Mouse (Mus musculus) Patski (cell line): ENCODE data around the gene Padi4. TPM values are rescaled to one million over a fixed set of nuclear protein-coding genes. Genes with fewer than 3 reads are reported as not detected.

Experiments
- ATAC-seq: fragments of 100-300 bp; one replicate; pipeline ENCODE4 v1.8.0; 2021
- CTCF ChIA-PET: fragments of 350-600 bp; sonication (Branson Sonifier 250); formaldehyde crosslinking; loops from one replicate; lab custom pipeline; 2022; ENCODE audit warnings: inconsistent platforms; lab: Charles Lee
- POLR2A ChIA-PET: fragments of 350-600 bp; sonication (Branson Sonifier 250); formaldehyde crosslinking; loops from one replicate; lab custom pipeline; 2022; ENCODE audit warnings: antibody characterized with exemption, inconsistent platforms; lab: Charles Lee
- DNase-seq: peaks from one replicate; pipeline ENCODE4 v3.0.0-alpha.2; 2011; ENCODE audit warnings: low read depth, low spot score
- H3K27me3 ChIP-seq: fragments of 371-371 bp; one replicate; pipeline ENCODE4 v1.5.1; 2021
- CTCF ChIP-seq: fragments of 100-300 bp; IDR thresholded peaks from one replicate; pipeline ENCODE4 v1.5.1; 2021
- in situ Hi-C: fragments of 300-500 bp; cut with MboI; formaldehyde crosslinking; loops from 3 replicates; pipeline ENCODE4 v1.11.1; 2018; ENCODE audit warnings: low pct_unique_long_range_greater_than_20kb, mixed read lengths
- polyA plus RNA-seq: library from polyadenylated mRNA; unstranded; gene quantifications from one replicate; pipeline ENCODE4 v1.2.3, GENCODE M21; 2021

Gene Padi4
- polyA plus RNA-seq, 1 experiment from 2014 or later: 0.04 TPM

GRCm38 (mm10) chr4:140703636-140704035 is 70.4 kb downstream of the Padi4 start:
- ChIA-PET CTCF (interaction anchor here (3.7 kb wide), 1 partner anchor 9 kb away, joined by 13 read pairs; no protein-coding TSS in a partner anchor), POLR2A (no interaction called here)
- TF ChIP-seq CTCF: no peak
- no peaks in the 10 kb centered on the region for H3K27me3 ChIP-seq
- ATAC-seq: no peak
- DNase-seq: no peak
- in situ Hi-C loops: no loop called here

- H3K27me3 ChIP-seq: no peaks in the 10 kb centered on the region
- in situ Hi-C loops: no loop called here
- TF ChIP-seq CTCF: no peak
- CTCF ChIA-PET: interaction anchor here (3.7 kb wide), 1 partner anchor 10 kb away, joined by 13 read pairs; no protein-coding TSS in a partner anchor
- ATAC-seq: peak; percentile 51
- DNase-seq: no peak
- POLR2A ChIA-PET: interaction anchor here (0.5 to 1.2 kb wide), 3 partner anchors 14 to 1166 kb away, joined by 3 to 4 read pairs (median 3); no protein-coding TSS in a partner anchor
These were observed 71.3 kb downstream of the Padi4 start for GRCm38 (mm10) chr4:140702611-140703327.

- no peak for TF ChIP-seq CTCF
- ATAC-seq (peak; percentile 29), DNase-seq (no peak)
- in situ Hi-C loops: no loop called here
- H3K27me3 ChIP-seq: no peaks in the 10 kb centered on the region
- CTCF ChIA-PET: interaction anchor here (1.0 to 3.7 kb wide), 4 partner anchors 11 to 244 kb away, joined by 3 to 13 read pairs (median 4); no protein-coding TSS in a partner anchor
- POLR2A ChIA-PET: interaction anchor here (0.6 to 1.2 kb wide), 2 partner anchors 13 to 171 kb away, joined by 3 to 4 read pairs; no protein-coding TSS in a partner anchor
These were observed 72.1 kb downstream of the Padi4 start for GRCm38 (mm10) chr4:140701716-140702561.

DNA sequence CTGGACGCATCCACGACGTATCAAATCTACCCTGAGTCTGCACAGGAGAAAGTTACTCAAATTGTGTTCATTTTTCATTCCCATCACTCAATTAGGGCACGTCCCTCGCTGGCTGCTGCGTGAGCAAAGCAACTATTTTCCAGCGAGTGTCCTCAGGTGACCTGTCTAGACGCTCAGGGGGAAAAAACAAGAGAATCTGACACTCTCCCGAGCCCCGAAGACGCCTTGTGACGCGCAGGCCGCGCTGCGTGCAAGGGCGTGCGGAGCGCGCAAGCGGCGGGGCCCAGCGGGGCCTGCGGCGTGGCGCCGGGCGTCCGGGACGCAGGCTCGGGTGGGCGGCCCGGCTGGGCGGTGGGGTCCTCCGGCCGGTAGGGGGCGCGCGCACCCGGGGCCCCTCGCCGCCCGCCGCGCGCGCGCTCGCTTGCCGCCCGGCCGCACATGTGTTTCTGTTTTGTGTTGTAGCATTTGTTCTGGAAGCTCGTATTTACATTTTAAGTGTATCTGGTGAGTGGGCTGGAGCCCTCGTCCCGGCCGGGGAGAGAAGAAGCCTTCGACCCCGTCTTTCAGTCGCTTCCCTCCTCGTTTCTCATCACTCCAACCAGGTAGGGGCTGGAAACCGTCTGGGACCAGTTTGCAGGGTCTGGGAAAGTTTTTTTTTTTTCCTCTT is 72.9 kb downstream of the Padi4 start:
- in situ Hi-C loops: no loop called here
- ChIA-PET CTCF (interaction anchor here (1.0 to 2.1 kb wide), 3 partner anchors 17 to 245 kb away, joined by 3 to 5 read pairs (median 4); no protein-coding TSS in a partner anchor), POLR2A (interaction anchor here (0.6 to 1.2 kb wide), 4 partner anchors 12 to 59 kb away, joined by 3 to 4 read pairs (median 4); no protein-coding TSS in a partner anchor)
- no peaks in the 10 kb centered on the region for H3K27me3 ChIP-seq
- peak; percentile 23 for ATAC-seq
- TF ChIP-seq CTCF: no peak
- DNase-seq: peak; percentile 27

GRCm38 (mm10) chr4:140700269-140701018 is 73.6 kb downstream of the Padi4 start, which contains the start of gene Rcc2:
Gene Rcc2 (plus strand): TSS chr4:140700541.
- H3K27me3 ChIP-seq: no peaks in the 10 kb centered on the region
- no peak for ATAC-seq
- POLR2A ChIA-PET: interaction anchor here (0.6 to 1.0 kb wide), 3 partner anchors 13 to 58 kb away, joined by 3 to 4 read pairs (median 3); no protein-coding TSS in a partner anchor
- in situ Hi-C loops: no loop called here
- TF ChIP-seq CTCF: no peak
- CTCF ChIA-PET: interaction anchor here (1.2 to 2.1 kb wide), 2 partner anchors 16 to 245 kb away, joined by 4 to 5 read pairs; no protein-coding TSS in a partner anchor
- no peak for DNase-seq

DNA sequence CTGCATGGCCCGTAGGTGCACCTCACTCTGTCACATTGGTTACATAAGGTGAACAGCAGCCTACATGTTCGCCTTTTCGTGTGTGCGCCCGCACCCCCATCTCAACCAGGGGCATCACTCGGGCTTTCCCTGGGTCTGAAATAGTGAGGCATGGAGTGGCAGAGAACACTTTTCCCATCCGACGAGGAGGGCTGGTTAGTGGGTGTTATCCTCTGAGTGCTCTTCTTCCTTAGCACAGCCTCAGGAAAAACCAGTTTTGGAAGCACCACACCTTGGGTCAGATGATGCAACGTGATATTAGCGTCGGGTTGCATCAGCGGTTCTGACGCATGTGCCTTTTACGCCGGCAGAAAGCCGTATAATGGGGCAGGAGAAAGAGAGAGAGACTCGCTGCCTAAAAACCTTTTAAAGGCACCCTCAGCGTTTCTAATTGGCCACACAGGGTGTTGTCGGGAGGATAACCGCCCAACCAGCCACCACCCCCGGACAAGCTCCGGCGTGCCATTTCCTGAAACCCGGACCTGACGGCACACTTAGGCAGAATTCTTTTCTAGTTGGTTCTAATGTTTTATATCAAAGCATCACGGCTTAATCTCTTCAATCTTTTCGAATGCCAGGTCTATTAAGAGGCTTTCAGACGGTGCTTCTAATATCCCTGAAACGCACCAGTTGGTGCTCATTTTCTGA is 74.5 kb downstream of the Padi4 start:
- POLR2A ChIA-PET: no interaction called here
- no peak for TF ChIP-seq CTCF
- peak; percentile 29 for ATAC-seq
- CTCF ChIA-PET: no interaction called here
- no peaks in the 10 kb centered on the region for H3K27me3 ChIP-seq
- no peak for DNase-seq
- in situ Hi-C loops: no loop called here

Other genes starting within 250 kb of the Padi4 start
- gene Arhgef10l, start 108.2 kb downstream of the Padi4 start, polyA plus RNA-seq: 34.1 TPM
- 84.8 TPM for gene Rcc2, start 73.7 kb downstream of the Padi4 start, polyA plus RNA-seq
- not detected for gene Padi6, start 31.6 kb downstream of the Padi4 start, polyA plus RNA-seq
- not detected for gene Padi3, start 36.4 kb upstream of the Padi4 start, polyA plus RNA-seq
- gene Padi1, start 71.5 kb upstream of the Padi4 start, polyA plus RNA-seq: 0.05 TPM
- 4.6 TPM for gene Padi2, start 132.1 kb upstream of the Padi4 start, polyA plus RNA-seq
- gene Sdhb, start 187.0 kb upstream of the Padi4 start, polyA plus RNA-seq: 296 TPM
- gene Atp13a2, start 212.6 kb upstream of the Padi4 start, polyA plus RNA-seq: 42.6 TPM
- 40.3 TPM for gene Mfap2, start 236.2 kb upstream of the Padi4 start, polyA plus RNA-seq